Mouse (Mus musculus) embryonic fibroblast, embryonic 13.5 days (primary cell): ENCODE data around the gene Nectin2.

ENCODE experiments used
- CTCF ChIP-seq: IDR thresholded peaks from 2 replicates; pipeline ENCODE4 v1.5.1; 2011; ENCODE audit warnings: mild to moderate bottlenecking, control low read depth, low read length, moderate library complexity, borderline replicate concordance; ENCODE audit not compliant: insufficient read depth
- POLR2A ChIP-seq: IDR thresholded peaks from 2 replicates; pipeline ENCODE4 v1.6.1; 2011; ENCODE audit warnings: low read depth, mild to moderate bottlenecking, control low read depth, low read length, moderate library complexity

GRCm38 (mm10) chr7:19677872-19678271, 72.4 kb downstream of the Nectin2 start, which contains the start of gene Apoc2:
- TF ChIP-seq POLR2A (no peak), CTCF (no peak)
